Mouse (Mus musculus) forebrain, embryonic 15.5 days (tissue): ENCODE data around the gene Pcbp4. TPM values are rescaled to one million over a fixed set of nuclear protein-coding genes. Genes with fewer than 3 reads are reported as not detected.

Experiments
- ATAC-seq: fragments of 200-750 bp; cut with Nextera tagmentation; replicated peaks from 2 replicates; pipeline ENCODE4 v1.8.0; 2017; ENCODE audit warnings: mild to moderate bottlenecking, moderate TSS enrichment, moderate library complexity
- H3K27ac ChIP-seq: fragments of 300-500 bp; sonication (generic); replicated peaks from 2 replicates; pipeline ENCODE4 v1.5.1; 2015; ENCODE audit warnings: mild to moderate bottlenecking, inconsistent platforms
- H3K27me3 ChIP-seq: fragments of 300-500 bp; sonication (generic); 2 replicates; pipeline ENCODE4 v1.6.1; 2015; ENCODE audit warnings: inconsistent platforms
- H3K36me3 ChIP-seq: fragments of 300-500 bp; sonication (generic); 2 replicates; pipeline ENCODE4 v1.6.1; 2015; ENCODE audit warnings: mild to moderate bottlenecking, inconsistent platforms
- H3K4me1 ChIP-seq: fragments of 300-500 bp; sonication (generic); 2 replicates; pipeline ENCODE4 v1.6.1; 2015; ENCODE audit warnings: inconsistent platforms
- H3K4me2 ChIP-seq: fragments of 300-500 bp; sonication (generic); replicated peaks from 2 replicates; pipeline ENCODE4 v1.6.1; 2015; ENCODE audit warnings: mild to moderate bottlenecking, inconsistent platforms
- H3K4me3 ChIP-seq: fragments of 300-500 bp; sonication (generic); 2 replicates; pipeline ENCODE4 v1.5.1; 2015; ENCODE audit warnings: mild to moderate bottlenecking, inconsistent platforms
- H3K9ac ChIP-seq: fragments of 300-500 bp; sonication (generic); replicated peaks from 2 replicates; pipeline ENCODE4 v1.6.1; 2015; ENCODE audit warnings: mild to moderate bottlenecking, inconsistent platforms
- H3K9me3 ChIP-seq: fragments of 300-500 bp; sonication (generic); 2 replicates; pipeline ENCODE4 v1.6.1; 2016; ENCODE audit warnings: inconsistent platforms
- WGBS: fragments of 180-500 bp; shearing (Covaris S2); methylation state at CpG from one replicate; pipeline ENCODE4 v1.1.7; 2015; ENCODE audit warnings: mixed read lengths; 5-methylcytosine and 5-hydroxymethylcytosine counted together
- polyA plus RNA-seq: library from polyadenylated mRNA; unstranded; fragments of >200 nt; fragmentation: Nextera tagmentation; extraction: Ambion mirVana; gene quantifications from 2 replicates; pipeline ENCODE4 v1.2.1, GENCODE M21; 2015

Gene Pcbp4
- polyA plus RNA-seq, 1 experiment from 2014 or later, result 251 TPM

- no peak overlapping the region for H3K4me3 ChIP-seq
- H3K27me3 ChIP-seq, result no peaks in the 10 kb centered on the region
- no peak overlapping the region for H3K27ac ChIP-seq
- no peak overlapping the region for H3K4me2 ChIP-seq
- WGBS, result 88% methylated on average over 22 of the region's 22 CpGs
- no peak for ATAC-seq
- no peaks in the 10 kb centered on the region for H3K4me1 ChIP-seq
- no peaks in the 10 kb centered on the region for H3K9me3 ChIP-seq
- no peaks in the 10 kb centered on the region for H3K36me3 ChIP-seq
- H3K9ac ChIP-seq, result no peak overlapping the region
Measured at GRCm38 (mm10) chr9:106501846-106502245, 48.8 kb downstream of the Pcbp4 start.

- H3K27me3 ChIP-seq, result no peaks in the 10 kb centered on the region
- H3K9ac ChIP-seq, result no peak overlapping the region
- no peaks in the 10 kb centered on the region for H3K36me3 ChIP-seq
- H3K4me3 ChIP-seq, result no peak overlapping the region
- 72% methylated on average over 6 of the region's 6 CpGs for WGBS
- ATAC-seq, result no peak
- H3K4me1 ChIP-seq, result no peaks in the 10 kb centered on the region
- H3K27ac ChIP-seq, result no peak overlapping the region
- H3K9me3 ChIP-seq, result no peaks in the 10 kb centered on the region
- no peak overlapping the region for H3K4me2 ChIP-seq
Measured at GRCm38 (mm10) chr9:106504246-106504645, 51.2 kb downstream of the Pcbp4 start.

GRCm38 (mm10) chr9:106509356-106509755 lies 56.3 kb downstream of the Pcbp4 start:
- no peak overlapping the region for H3K4me2 ChIP-seq
- H3K9me3 ChIP-seq, result no peaks in the 10 kb centered on the region
- H3K9ac ChIP-seq, result no peak overlapping the region
- no peaks in the 10 kb centered on the region for H3K27me3 ChIP-seq
- no peak overlapping the region for H3K27ac ChIP-seq
- ATAC-seq, result no peak
- WGBS, result 94% methylated on average over 10 of the region's 10 CpGs
- no peaks in the 10 kb centered on the region for H3K36me3 ChIP-seq
- no peak overlapping the region for H3K4me3 ChIP-seq
- peaks cover 4% of the 10 kb centered on the region; the same call in 1 of the 2 replicates for H3K4me1 ChIP-seq

GRCm38 (mm10) chr9:106512729-106513450 lies 59.8 kb downstream of the Pcbp4 start:
- no peaks in the 10 kb centered on the region for H3K27me3 ChIP-seq
- no peak overlapping the region; the same call in 1 of the 2 replicates for H3K27ac ChIP-seq
- no peak overlapping the region for H3K4me3 ChIP-seq
- ATAC-seq, result no peak
- 46% methylated on average over 13 of the region's 13 CpGs for WGBS
- H3K4me2 ChIP-seq, result no peak overlapping the region
- peaks cover 4% of the 10 kb centered on the region; the same call in 1 of the 2 replicates for H3K4me1 ChIP-seq
- no peaks in the 10 kb centered on the region for H3K36me3 ChIP-seq
- H3K9me3 ChIP-seq, result no peaks in the 10 kb centered on the region
- no peak overlapping the region for H3K9ac ChIP-seq

GRCm38 (mm10) chr9:106513566-106513965 lies 60.5 kb downstream of the Pcbp4 start:
- Histone ChIP-seq H3K27me3 (no peaks in the 10 kb centered on the region), H3K9ac (no peak overlapping the region), H3K27ac (no peak overlapping the region; the same call in 1 of the 2 replicates), H3K9me3 (no peaks in the 10 kb centered on the region), H3K4me3 (no peak overlapping the region), H3K36me3 (no peaks in the 10 kb centered on the region), H3K4me2 (no peak overlapping the region), H3K4me1 (peaks cover 4% of the 10 kb centered on the region; the same call in 1 of the 2 replicates)
- 76% methylated on average over 6 of the region's 6 CpGs for WGBS
- ATAC-seq, result no peak

Other genes with a start within 250 kb of the Pcbp4 start
- gene Tlr9, start 230.7 kb upstream of the Pcbp4 start, polyA plus RNA-seq, result not detected in 2 replicates
- 93.6 and 101 TPM in 2 replicates for gene Alas1, start 204.6 kb upstream of the Pcbp4 start, polyA plus RNA-seq
- gene Poc1a, start 172.2 kb upstream of the Pcbp4 start, polyA plus RNA-seq, result 13.1 and 13.4 TPM in 2 replicates
- 9.2 and 10.4 TPM in 2 replicates for gene Dusp7, start 84.7 kb upstream of the Pcbp4 start, polyA plus RNA-seq
- gene Rpl29, start 23.8 kb upstream of the Pcbp4 start, polyA plus RNA-seq, result 615 and 643 TPM in 2 replicates
- gene Acy1, start 15.0 kb upstream of the Pcbp4 start, polyA plus RNA-seq, result 33.1 and 36.4 TPM in 2 replicates
- gene Abhd14b, start 5.8 kb upstream of the Pcbp4 start, polyA plus RNA-seq, result 5.6 and 6.9 TPM in 2 replicates
- gene Abhd14a, start 5.6 kb upstream of the Pcbp4 start, polyA plus RNA-seq, result 64.8 and 68.5 TPM in 2 replicates
- gene Gpr62, start 12.6 kb downstream of the Pcbp4 start, polyA plus RNA-seq, result 0.64 and 0.75 TPM in 2 replicates
- 57.9 and 60.9 TPM in 2 replicates for gene Rrp9, start 22.7 kb downstream of the Pcbp4 start, polyA plus RNA-seq
- 0.41 and 0.47 TPM in 2 replicates for gene Parp3, start 23.7 kb downstream of the Pcbp4 start, polyA plus RNA-seq
- gene Iqcf1, start 46.7 kb downstream of the Pcbp4 start, polyA plus RNA-seq, result not detected in 2 replicates
- not detected in 2 replicates for gene Iqcf5, start 61.3 kb downstream of the Pcbp4 start, polyA plus RNA-seq
- gene Iqcf3, start 108.3 kb downstream of the Pcbp4 start, polyA plus RNA-seq, result not detected in 2 replicates
- not detected in 2 replicates for gene Iqcf4, start 117.7 kb downstream of the Pcbp4 start, polyA plus RNA-seq
- gene Iqcf6, start 173.3 kb downstream of the Pcbp4 start, polyA plus RNA-seq, result not detected in 2 replicates
- gene Grm2, start 202.8 kb downstream of the Pcbp4 start, polyA plus RNA-seq, result 9.2 and 9.7 TPM in 2 replicates
- gene Tex264, start 232.6 kb downstream of the Pcbp4 start, polyA plus RNA-seq, result 49.0 and 49.3 TPM in 2 replicates